Mouse (Mus musculus): ENCODE data around the gene Atg4b.

- TF ChIP-seq CTCF (IDR thresholded peaks at IDR 0.05; ENCODE audit: low read depth, low read length) (no peak), POLR2A (IDR thresholded peaks at IDR 0.05; ENCODE audit: extremely low read depth, insufficient read depth, low read length) (no peak)
Measured at GRCm38 (mm10) chr1:93756154-93756553, 4.9 kb downstream of the Atg4b start.
